Mouse (Mus musculus) T-helper 2 cell (primary cell): Measurements from ENCODE around the gene Arl15.

Experiments
- in situ Hi-C: fragments of 300-600 bp; cut with MboI, MseI; formaldehyde crosslinking; loops from one replicate; pipeline ENCODE4 v1.15.1; 2025; ENCODE audit warnings: high pct_unique_total_duplicates

Gene Arl15

DNA sequence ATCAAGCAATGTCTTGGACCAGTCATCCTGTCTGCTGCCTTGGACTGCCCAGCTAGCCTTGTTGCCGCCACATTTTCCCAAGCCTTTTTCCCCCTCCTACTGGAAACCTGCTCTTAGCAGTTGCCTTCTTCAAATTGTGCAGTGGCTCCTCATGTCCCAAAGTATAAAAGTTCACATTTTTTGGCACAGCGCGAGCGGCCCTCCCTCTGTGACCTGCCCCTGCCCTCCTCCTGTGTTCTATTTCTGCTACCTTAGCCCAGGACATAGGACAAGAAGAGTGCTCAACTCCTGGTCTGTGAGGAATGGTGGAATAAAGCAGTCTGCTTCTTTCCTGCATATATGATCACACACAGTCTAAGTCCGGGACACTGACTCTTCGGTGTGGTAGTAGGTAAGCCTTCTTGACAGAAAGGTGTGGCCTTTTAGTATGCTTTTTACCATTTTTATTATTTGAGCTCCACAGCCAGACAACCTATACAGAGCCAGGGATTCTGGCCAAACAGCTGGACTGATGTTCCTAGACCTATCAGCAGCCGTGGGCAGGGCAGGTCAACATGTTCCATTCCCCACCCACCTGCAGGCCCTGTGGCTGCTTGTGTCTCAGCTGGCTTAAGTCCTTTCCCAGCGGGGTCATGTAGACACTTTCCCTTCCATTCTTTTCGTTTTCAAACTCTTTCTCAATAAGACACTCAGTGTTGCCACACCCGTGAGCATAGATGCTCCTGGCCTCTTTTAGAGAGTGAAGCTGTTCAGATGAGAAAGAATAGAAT lies 293.6 kb downstream of the Arl15 start:
- in situ Hi-C loops: loop anchor here (10.0 kb wide), 1 partner anchor 697 kb away; no protein-coding TSS in a partner anchor

- in situ Hi-C loops: no loop called here
These were observed 296.5 kb downstream of the Arl15 start for GRCm38 (mm10) chr13:114090786-114091185.

DNA sequence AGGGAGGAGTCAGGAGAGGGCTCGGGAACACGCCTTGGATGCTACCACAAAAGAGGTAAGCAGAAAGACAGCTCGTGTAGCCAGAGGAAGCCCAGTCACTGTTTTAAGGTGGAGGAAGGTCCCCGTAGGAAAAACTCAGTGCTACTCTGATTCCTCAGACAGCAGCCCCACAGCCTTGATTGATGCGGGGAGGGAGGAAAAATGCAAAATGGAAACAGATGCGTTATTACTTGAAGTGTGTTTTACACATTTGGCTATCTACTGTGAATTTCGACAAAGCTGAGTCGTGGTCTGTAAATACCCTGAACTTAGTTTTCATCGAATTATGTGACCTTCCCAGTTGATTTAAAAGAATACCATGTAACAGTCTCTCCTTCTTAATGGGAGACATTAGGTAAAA lies 296.9 kb downstream of the Arl15 start:
- in situ Hi-C loops: no loop called here

DNA sequence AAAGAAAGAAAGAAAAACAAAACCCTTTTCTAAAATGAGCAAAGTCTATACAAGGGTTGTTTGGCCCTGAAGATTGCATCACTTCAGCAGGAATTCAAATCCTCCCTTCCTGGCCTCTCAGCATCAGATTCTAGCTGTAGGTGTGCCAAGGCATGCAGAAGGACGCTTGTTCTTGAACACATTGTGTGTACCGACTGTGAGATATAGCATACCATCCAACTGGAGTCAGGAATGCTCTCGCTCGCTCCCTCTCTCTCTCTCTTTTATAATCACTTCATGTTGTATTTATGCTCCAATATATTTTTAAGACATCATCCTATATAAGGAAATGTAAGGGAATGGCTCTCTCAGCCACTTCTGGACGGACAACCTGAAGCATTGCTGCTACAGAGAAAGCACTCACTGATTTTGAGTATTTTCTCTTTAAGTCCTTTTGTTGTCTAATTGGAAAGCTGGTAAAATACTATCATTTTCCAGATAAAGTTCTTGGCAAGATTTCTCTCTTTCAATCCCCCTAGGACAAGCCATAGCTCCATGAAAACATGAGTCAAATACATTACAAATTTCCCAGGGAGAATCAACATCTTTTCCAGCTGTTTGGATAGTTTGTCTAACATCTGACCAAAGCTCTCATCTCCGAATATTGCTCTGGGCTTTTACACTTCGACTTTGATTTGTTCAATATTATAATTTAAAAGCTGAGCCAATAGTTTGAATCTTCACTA lies 300.0 kb downstream of the Arl15 start:
- in situ Hi-C loops: no loop called here

GRCm38 (mm10) chr13:114095440-114095839 lies 301.1 kb downstream of the Arl15 start:
- in situ Hi-C loops: no loop called here

DNA sequence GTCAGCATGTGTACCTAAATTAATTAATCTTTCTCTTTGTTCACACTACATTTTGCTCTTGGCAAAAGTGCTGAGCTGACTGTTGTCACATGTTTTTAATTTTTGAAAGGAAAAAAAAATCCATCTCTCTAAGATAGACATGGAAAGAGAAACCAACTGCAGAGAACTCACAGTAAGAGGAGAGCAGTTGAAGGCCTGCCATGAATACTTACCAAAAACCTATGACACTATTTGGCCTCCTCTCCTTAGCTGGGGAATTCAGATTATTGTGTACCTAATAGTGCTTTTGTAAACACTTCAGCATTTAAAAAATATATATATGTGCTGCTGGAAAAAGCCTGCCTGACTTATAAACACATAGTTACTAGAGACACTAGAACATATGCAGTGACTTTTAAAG lies 302.1 kb downstream of the Arl15 start:
- in situ Hi-C loops: no loop called here

- in situ Hi-C loops: no loop called here
These were observed 306.9 kb downstream of the Arl15 start for GRCm38 (mm10) chr13:114101155-114101554.

DNA sequence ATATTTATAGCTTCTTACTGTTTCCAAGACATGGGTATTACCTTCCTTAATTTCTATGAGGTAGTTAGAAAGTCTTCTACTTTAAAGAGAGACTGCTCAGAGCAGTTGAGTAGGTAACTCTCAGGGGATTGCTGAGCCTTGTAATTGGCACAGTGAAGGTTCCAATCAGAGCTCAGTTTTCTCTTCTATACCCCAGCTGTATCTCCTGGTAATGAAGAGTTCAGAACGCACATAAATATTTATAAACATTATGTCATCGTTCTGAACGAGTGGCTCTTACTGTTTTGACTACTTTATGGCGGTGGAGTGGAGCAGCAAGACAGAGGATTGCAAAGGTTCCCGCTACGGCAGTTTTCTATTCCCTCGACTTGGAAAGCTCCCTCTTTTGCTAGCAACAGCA lies 311.8 kb downstream of the Arl15 start:
- in situ Hi-C loops: no loop called here

DNA sequence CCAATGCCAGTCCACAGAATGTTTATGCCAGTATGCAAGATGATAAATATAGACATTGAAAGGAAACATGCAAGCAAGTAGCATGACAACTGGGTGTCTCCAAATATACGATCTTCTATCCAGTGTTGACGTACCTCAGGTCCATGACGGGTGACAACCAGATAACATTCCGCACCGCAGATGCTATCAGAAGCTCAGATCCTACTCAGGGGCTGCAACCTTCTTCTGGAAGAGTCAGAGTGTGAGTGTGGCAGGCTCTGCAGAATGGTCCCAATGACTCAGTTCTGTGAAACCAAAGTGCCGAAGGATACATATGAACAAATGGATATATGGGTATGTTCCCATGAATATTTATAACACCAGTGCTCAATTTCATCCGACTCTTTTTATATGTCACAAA lies 313.2 kb downstream of the Arl15 start:
- in situ Hi-C loops: no loop called here

GRCm38 (mm10) chr13:114109441-114109840 lies 315.1 kb downstream of the Arl15 start:
- in situ Hi-C loops: no loop called here

- in situ Hi-C loops: no loop called here
These were observed 315.5 kb downstream of the Arl15 start for GRCm38 (mm10) chr13:114109845-114110244.

DNA sequence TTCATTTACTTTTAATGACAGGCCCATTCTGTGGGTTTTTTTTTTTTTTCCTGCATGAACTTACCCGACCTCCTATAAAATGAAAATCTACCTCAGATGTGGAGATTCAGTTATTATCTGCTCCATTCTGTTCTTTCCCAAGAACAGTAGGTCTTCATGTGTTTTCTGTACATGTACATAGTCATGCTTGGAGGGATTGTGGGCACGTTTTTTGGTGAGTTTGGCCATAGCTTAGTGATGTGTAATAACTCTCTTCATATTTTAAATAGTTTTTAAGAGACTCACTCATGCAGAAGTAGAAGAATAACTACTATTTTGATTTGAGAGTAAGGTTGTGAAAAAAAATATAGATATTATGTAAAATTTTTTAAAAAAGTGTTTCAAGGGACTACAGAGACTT lies 319.2 kb downstream of the Arl15 start:
- in situ Hi-C loops: no loop called here

GRCm38 (mm10) chr13:114114586-114114985 lies 320.3 kb downstream of the Arl15 start:
- in situ Hi-C loops: no loop called here

- in situ Hi-C loops: no loop called here
These were observed 320.8 kb downstream of the Arl15 start for GRCm38 (mm10) chr13:114115106-114115505.

GRCm38 (mm10) chr13:114118104-114118830 lies 324.0 kb downstream of the Arl15 start:
- in situ Hi-C loops: no loop called here

- in situ Hi-C loops: no loop called here
These were observed 325.5 kb downstream of the Arl15 start for GRCm38 (mm10) chr13:114119816-114120215.

DNA sequence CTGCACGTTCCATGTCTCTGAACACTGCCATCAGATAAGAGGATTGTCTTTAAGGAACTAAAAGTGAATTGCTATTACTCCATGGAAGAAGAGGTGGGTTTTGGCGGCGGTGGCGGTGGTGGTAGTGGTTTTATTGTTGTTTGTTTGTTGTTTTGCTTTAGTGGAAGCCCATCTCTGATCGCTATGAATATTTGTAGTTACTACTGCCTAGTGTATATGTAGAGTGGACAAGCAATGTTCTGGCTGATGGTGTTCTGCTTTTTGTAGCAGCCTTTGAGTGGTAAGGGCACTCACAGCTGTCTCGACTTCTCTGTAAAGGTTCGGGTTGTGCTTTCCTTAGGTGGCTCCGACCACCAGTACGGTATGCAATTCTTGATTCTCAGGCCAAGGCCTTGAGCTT lies 327.3 kb downstream of the Arl15 start:
- in situ Hi-C loops: no loop called here

- in situ Hi-C loops: no loop called here
These were observed 329.1 kb downstream of the Arl15 start for GRCm38 (mm10) chr13:114123391-114123790.

GRCm38 (mm10) chr13:114124385-114124784 lies 330.1 kb downstream of the Arl15 start:
- in situ Hi-C loops: no loop called here

DNA sequence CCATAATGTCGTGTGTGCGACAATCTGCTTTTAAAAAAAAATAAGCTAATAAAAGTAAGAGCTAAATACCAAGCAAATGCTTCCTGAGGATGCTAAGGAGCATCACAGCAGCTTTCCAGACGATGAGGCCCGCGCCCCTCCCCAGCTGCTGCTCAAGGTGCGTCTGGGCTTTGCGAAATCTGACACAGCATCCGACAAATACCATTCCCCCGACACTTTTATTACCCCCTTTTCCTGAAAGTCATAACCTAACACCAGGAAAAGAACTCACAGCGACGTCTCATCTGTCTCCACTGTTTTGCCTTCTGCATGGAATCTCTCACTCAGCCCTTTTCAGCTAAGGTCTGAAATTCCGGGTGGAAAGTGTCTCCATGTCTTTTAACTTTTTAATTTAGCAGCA lies 330.7 kb downstream of the Arl15 start:
- in situ Hi-C loops: no loop called here

DNA sequence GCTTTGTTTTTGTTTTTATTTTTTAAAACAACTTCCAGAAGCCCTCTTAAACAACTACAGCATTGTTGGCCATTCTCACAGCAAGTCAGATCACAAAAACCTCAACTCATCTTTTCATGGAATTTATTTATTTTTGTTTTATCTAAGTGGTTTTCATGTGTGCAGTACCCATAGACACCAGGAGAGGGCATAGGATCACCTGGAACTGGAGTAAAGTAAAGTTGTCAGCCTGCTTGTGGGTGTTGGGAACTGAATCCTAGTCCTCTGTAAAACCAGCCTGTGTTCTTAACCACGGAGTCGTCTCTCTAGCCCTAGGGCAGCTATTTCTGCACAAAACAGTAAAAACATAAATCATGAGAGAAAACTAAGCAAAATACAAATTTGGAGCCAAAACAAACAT lies 334.1 kb downstream of the Arl15 start:
- in situ Hi-C loops: no loop called here

DNA sequence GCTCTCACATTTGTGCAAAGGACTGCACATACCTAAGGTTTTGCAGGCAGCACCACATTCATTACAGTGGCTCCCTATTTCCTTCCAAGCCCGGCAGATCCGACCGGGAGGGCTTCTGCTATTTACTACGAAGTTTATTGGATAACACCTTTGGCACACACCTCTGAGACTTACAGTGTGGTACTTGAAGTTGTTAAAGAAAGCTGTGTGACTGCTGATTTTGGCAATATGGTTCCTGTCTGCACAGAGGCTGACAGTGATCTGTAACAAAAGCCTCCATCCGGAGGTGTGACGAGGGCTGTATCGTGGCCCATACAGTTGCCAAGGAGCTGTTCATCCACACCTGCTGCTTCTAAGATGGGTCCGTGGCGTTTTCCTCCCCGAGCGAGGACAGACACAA lies 335.7 kb downstream of the Arl15 start:
- in situ Hi-C loops: no loop called here
